Mouse (Mus musculus) gastrocnemius, adult 18-20 months (tissue): ENCODE data around the gene Asb4. TPM values are rescaled to one million over a fixed set of nuclear protein-coding genes. Genes with fewer than 3 reads are reported as not detected.

Experiments used
- DNase-seq: peaks from one replicate; pipeline ENCODE4 v3.0.0; 2021; ENCODE audit warnings: low spot score
- total RNA-seq, 2 experiments: library from RNA; stranded (reverse); gene quantifications; 2 replicates each; pipeline ENCODE4 v1.2.3; 2021

The Asb4 gene
- total RNA-seq, 2 experiments from 2014 or later = 13.7 to 15.2 TPM

- no peak for DNase-seq
These were observed 7.8 kb downstream of the Asb4 start for GRCm38 (mm10) chr6:5390952-5391351.

- no peak for DNase-seq
These were observed 11.8 kb downstream of the Asb4 start for GRCm38 (mm10) chr6:5394971-5395370.

- no peak for DNase-seq
These were observed 13.6 kb downstream of the Asb4 start for GRCm38 (mm10) chr6:5396797-5397196.

GRCm38 (mm10) chr6:5401394-5401793 is 18.2 kb downstream of the Asb4 start:
- DNase-seq = peak; percentile 76

GRCm38 (mm10) chr6:5403095-5403815 is 20.1 kb downstream of the Asb4 start:
- no peak for DNase-seq

- no peak for DNase-seq
These were observed 20.8 kb downstream of the Asb4 start for GRCm38 (mm10) chr6:5404016-5404415.

- no peak for DNase-seq
These were observed 25.4 kb downstream of the Asb4 start for GRCm38 (mm10) chr6:5408451-5409177.

GRCm38 (mm10) chr6:5409676-5410075 is 26.5 kb downstream of the Asb4 start:
- DNase-seq = no peak

- peak; percentile 85 for DNase-seq
These were observed 27.7 kb downstream of the Asb4 start for GRCm38 (mm10) chr6:5410697-5411391.

GRCm38 (mm10) chr6:5413282-5413681 is 30.1 kb downstream of the Asb4 start:
- peak; percentile 81 for DNase-seq

- DNase-seq = no peak
These were observed 38.3 kb downstream of the Asb4 start for GRCm38 (mm10) chr6:5421442-5421841.

GRCm38 (mm10) chr6:5422386-5422785 is 39.2 kb downstream of the Asb4 start:
- DNase-seq = no peak

GRCm38 (mm10) chr6:5423594-5423993 is 40.4 kb downstream of the Asb4 start:
- no peak for DNase-seq

- DNase-seq = no peak
These were observed 43.8 kb downstream of the Asb4 start for GRCm38 (mm10) chr6:5427033-5427432.

- DNase-seq = no peak
These were observed 46.4 kb downstream of the Asb4 start for GRCm38 (mm10) chr6:5429562-5429961.

GRCm38 (mm10) chr6:5429982-5430550 is 46.9 kb downstream of the Asb4 start:
- no peak for DNase-seq

- DNase-seq = no peak
These were observed 50.7 kb downstream of the Asb4 start for GRCm38 (mm10) chr6:5433887-5434286.

GRCm38 (mm10) chr6:5437757-5438156 is 54.6 kb downstream of the Asb4 start:
- peak; percentile 36 for DNase-seq

GRCm38 (mm10) chr6:5441221-5441620 is 58.0 kb downstream of the Asb4 start:
- DNase-seq = peak; percentile 35

- DNase-seq = peak; percentile 72
These were observed 59.3 kb downstream of the Asb4 start for GRCm38 (mm10) chr6:5442316-5443085.
